Mouse (Mus musculus) MEL (cell line): ENCODE results near the gene Nudc.

Experiments used
- CHD2 ChIP-seq: IDR thresholded peaks from 2 replicates; pipeline ENCODE4 v1.6.1; 2011; ENCODE audit warnings: low read length, improper control_type of control experiment
- CTCF ChIP-seq, 3 experiments: IDR thresholded peaks in 2 of 3; conservative IDR thresholded peaks in 1 of 3; 2 replicates each; pipeline ENCODE4 v1.5.1; 2011 to 2012; ENCODE audit warnings: low read length in 3 of 3, low read depth in 2 of 3, mild to moderate bottlenecking in 2 of 3, improper control_type of control experiment in 1 of 3, inconsistent platforms in 1 of 3, mixed read lengths in 1 of 3, moderate library complexity in 1 of 3; ENCODE audit not compliant: control insufficient read depth in 1 of 3, insufficient read depth in 1 of 3, poor library complexity in 1 of 3, severe bottlenecking in 1 of 3
- HCFC1 ChIP-seq: IDR thresholded peaks from 2 replicates; pipeline ENCODE4 v1.6.1; 2012; ENCODE audit warnings: low read depth, mild to moderate bottlenecking, inconsistent platforms, low read length, improper control_type of control experiment, moderate library complexity
- MAX ChIP-seq: IDR thresholded peaks from 2 replicates; pipeline ENCODE4 v1.6.1; 2011; ENCODE audit warnings: low read length, improper control_type of control experiment
- MYB ChIP-seq: IDR thresholded peaks from 2 replicates; pipeline ENCODE4 v1.6.1; 2011; ENCODE audit warnings: mild to moderate bottlenecking, low read depth, low read length, improper control_type of control experiment
- NELFE ChIP-seq: IDR thresholded peaks from 2 replicates; pipeline ENCODE4 v1.6.1; 2011; ENCODE audit warnings: low read depth, low read length, improper control_type of control experiment
- POLR2A ChIP-seq, 2 experiments: IDR thresholded peaks; 2 replicates each; pipeline ENCODE4 v1.6.1; 2011 to 2012; ENCODE audit warnings: low read length in 2 of 2, mild to moderate bottlenecking in 2 of 2, control low read depth in 1 of 2, improper control_type of control experiment in 1 of 2, low read depth in 1 of 2, moderate library complexity in 1 of 2; ENCODE audit not compliant: control insufficient read depth in 1 of 2, insufficient read depth in 1 of 2, poor library complexity in 1 of 2

- TF ChIP-seq NELFE = no peak
- TF ChIP-seq HCFC1 = no peak
- no peak for TF ChIP-seq CTCF (IDR thresholded peaks at IDR 0.05 in 2 of 3, conservative IDR thresholded peaks at IDR 0.05 in 1 of 3; ENCODE audit: control insufficient read depth in 1 of 3, insufficient read depth in 1 of 3, low read depth in 2 of 3, low read length in 3 of 3, poor library complexity in 1 of 3, severe bottlenecking in 1 of 3)
- no peak for TF ChIP-seq POLR2A (IDR thresholded peaks at IDR 0.05; ENCODE audit: control insufficient read depth in 1 of 2, insufficient read depth in 1 of 2, low read depth in 1 of 2, low read length in 2 of 2, poor library complexity in 1 of 2)
- no peak for TF ChIP-seq MAX
- TF ChIP-seq MYB = no peak
- TF ChIP-seq CHD2 = no peak
These were observed 59.0 kb downstream of the Nudc start for GRCm38 (mm10) chr4:133486673-133487357.
